In genomic region chr17:63683345-63683744, GRCm38 (mm10) we compare ENCODE assay signal across 13 mouse cellular contexts.
DNase-seq lines count a peak whose midpoint lies in the region; ATAC-seq and TF ChIP-seq lines count a peak whose summit lies in the region.
"Had no signal": no experiment of that assay in that cellular context is flagged by ENCODE, and none has a peak within 500 bp of the region (broad histone marks: within the 10 kb centered on the region; RNA-seq: fewer than 3 reads in every experiment).

No protein-coding gene starts in this region.

- peak; percentile 34 for TF ChIP-seq CTCF in intestine, postnatal 0 days (IDR thresholded peaks at IDR 0.05; ENCODE audit: low read depth)
- TF ChIP-seq CTCF in CH12.LX (conservative IDR thresholded peaks at IDR 0.05 in 1 of 2, IDR thresholded peaks at IDR 0.05 in 1 of 2; ENCODE audit: low read depth in 2 of 2, low read length in 2 of 2) = peak in 1 of 2 experiments; percentile 61; a peak in 2 of 4 replicates

- ATAC-seq in intestine, postnatal 0 days = no peak
- no peak for ATAC-seq in intestine, embryonic 16.5 days

- no peaks in the 10 kb centered on the region for H3K9me3 ChIP-seq in intestine, postnatal 0 days (ENCODE audit: control insufficient read depth)
- no peaks in the 10 kb centered on the region for H3K9me3 ChIP-seq in intestine, embryonic 16.5 days (ENCODE audit: control insufficient read depth, low read length)
- H3K9me3 ChIP-seq in CH12.LX (replicated peaks; ENCODE audit: low read length) = no peaks in the 10 kb centered on the region
- H3K9me3 ChIP-seq: limb, embryonic 15.5 days; neural tube, embryonic 15.5 days had no signal

- no peak for TF ChIP-seq POLR2A in CH12.LX (IDR thresholded peaks at IDR 0.05; ENCODE audit: low read depth, low read length)

- no peaks in the 10 kb centered on the region for H3K27me3 ChIP-seq in intestine, postnatal 0 days (replicated peaks; ENCODE audit: control insufficient read depth, insufficient read depth, low read length)
- no peaks in the 10 kb centered on the region for H3K27me3 ChIP-seq in intestine, embryonic 16.5 days (replicated peaks; ENCODE audit: control insufficient read depth, insufficient read depth, low read length)
- no peaks in the 10 kb centered on the region for H3K27me3 ChIP-seq in CH12.LX (replicated peaks)
- H3K27me3 ChIP-seq: limb, embryonic 15.5 days; neural tube, embryonic 15.5 days had no signal

- no peak overlapping the region for H3K27ac ChIP-seq in intestine, postnatal 0 days (ENCODE audit: low read depth, low read length)
- H3K27ac ChIP-seq in intestine, embryonic 16.5 days (ENCODE audit: low read length) = no peak overlapping the region
- no peak overlapping the region for H3K27ac ChIP-seq in CH12.LX (ENCODE audit: insufficient read depth, low read depth)
- H3K27ac ChIP-seq: limb, embryonic 15.5 days; neural tube, embryonic 15.5 days had no signal

- H3K36me3 ChIP-seq in intestine, postnatal 0 days (ENCODE audit: control insufficient read depth, insufficient read depth) = no peaks in the 10 kb centered on the region
- no peaks in the 10 kb centered on the region for H3K36me3 ChIP-seq in intestine, embryonic 16.5 days (ENCODE audit: control insufficient read depth, insufficient read depth, low read length)
- H3K36me3 ChIP-seq in CH12.LX (replicated peaks in 1 of 2; ENCODE audit: control insufficient read depth in 1 of 2, insufficient read depth in 1 of 2, low read length in 1 of 2) = peaks cover 3 to 4% of the 10 kb centered on the region in 2 experiments
- H3K36me3 ChIP-seq: limb, embryonic 15.5 days; neural tube, embryonic 15.5 days had no signal

- peak; percentile 28 to 31 for DNase-seq in adrenal gland, postnatal 36 days
- DNase-seq in adrenal gland, adult 18-20 months (ENCODE audit: low spot score in 2 of 2) = no peak
- no peak for DNase-seq in CH12.LX (ENCODE audit: extremely low read depth)
- DNase-seq in cerebellum, adult 9-11 months = peak; percentile 16
- DNase-seq in lung, postnatal 4 days = no peak
- DNase-seq in heart, postnatal 25 days (ENCODE audit: low spot score) = no peak
- DNase-seq: heart, postnatal 14 days; kidney, postnatal 36 days; right cerebral cortex, postnatal 14 days had no signal

- dilution Hi-C loops in CH12.LX (cut with MboI; ENCODE audit: extremely low pct_ligation_motif_present, extremely low pct_unique_long_range_greater_than_20kb, low sequenced_read_pairs) = no loop called here

- no peak overlapping the region for H3K4me2 ChIP-seq in intestine, postnatal 0 days (replicated peaks; ENCODE audit: low read depth)
- no peak overlapping the region for H3K4me2 ChIP-seq in intestine, embryonic 16.5 days (ENCODE audit: low read depth, low read length)
- no peak overlapping the region for H3K4me2 ChIP-seq in CH12.LX (ENCODE audit: insufficient read depth, low read depth, poor library complexity, severe bottlenecking)
- H3K4me2 ChIP-seq: limb, embryonic 15.5 days; neural tube, embryonic 15.5 days had no signal

- intact Hi-C loops in heart, postnatal 25 days (cut with DNase I) = no loop called here

- in situ Hi-C loops in CH12.LX (cut with MboI; ENCODE audit: low pct_ligation_motif_present, low pct_unique_long_range_greater_than_20kb, low sequenced_read_pairs) = no loop called here

- no peak overlapping the region for H3K4me3 ChIP-seq in intestine, postnatal 0 days (ENCODE audit: low read depth, low read length)
- H3K4me3 ChIP-seq in intestine, embryonic 16.5 days (ENCODE audit: low read length) = no peak overlapping the region
- H3K4me3 ChIP-seq in CH12.LX (replicated peaks in 1 of 3; ENCODE audit: low read depth in 2 of 3, low read length in 2 of 3, poor library complexity in 1 of 3) = no peak overlapping the region
- H3K4me3 ChIP-seq: limb, embryonic 15.5 days; neural tube, embryonic 15.5 days had no signal

- WGBS in intestine, postnatal 0 days = 64% methylated on average over 9 of the region's 9 CpGs
- 70% methylated on average over 9 of the region's 9 CpGs for WGBS in intestine, embryonic 16.5 days

- no peaks in the 10 kb centered on the region for H3K79me2 ChIP-seq in CH12.LX (replicated peaks; ENCODE audit: control insufficient read depth, extremely low read depth, insufficient read depth, poor library complexity, severe bottlenecking)

- H3K4me1 ChIP-seq in intestine, postnatal 0 days (replicated peaks; ENCODE audit: control insufficient read depth, insufficient read depth, low read length) = no peaks in the 10 kb centered on the region
- H3K4me1 ChIP-seq in intestine, embryonic 16.5 days (ENCODE audit: control insufficient read depth, insufficient read depth, low read length) = no peaks in the 10 kb centered on the region
- H3K4me1 ChIP-seq in CH12.LX (ENCODE audit: control insufficient read depth in 1 of 2, insufficient read depth in 2 of 2) = peaks cover 12 to 33% of the 10 kb centered on the region in 2 experiments

- peak; percentile 51 for TF ChIP-seq RAD21 in CH12.LX (IDR thresholded peaks at IDR 0.05; ENCODE audit: low read depth, low read length)

- no peak for TF ChIP-seq EP300 in CH12.LX (IDR thresholded peaks at IDR 0.05; ENCODE audit: low read length)

- no peak overlapping the region for H3K9ac ChIP-seq in intestine, postnatal 0 days (ENCODE audit: low read depth, low read length)
- H3K9ac ChIP-seq in intestine, embryonic 16.5 days (ENCODE audit: low read depth, low read length) = no peak overlapping the region
- H3K9ac ChIP-seq in CH12.LX (ENCODE audit: insufficient read depth, low read depth) = no peak overlapping the region
- H3K9ac ChIP-seq: limb, embryonic 15.5 days; neural tube, embryonic 15.5 days had no signal

TF ChIP-seq in CH12.LX, 34 proteins besides CTCF, POLR2A, EP300 and RAD21:
- no peak for TF ChIP-seq SIN3A (IDR thresholded peaks at IDR 0.05; ENCODE audit: low read length)
- TF ChIP-seq SMC3 (IDR thresholded peaks at IDR 0.05; ENCODE audit: low read depth, low read length) = peak; percentile 22

Comparison
In these comparisons a context has a peak if more than half of its experiments do, and no peak if none do; other contexts are left out.
1. DNase-seq: peak in adrenal gland, postnatal 36 days (2 of 2) and cerebellum, adult 9-11 months (single experiment); none in adrenal gland, adult 18-20 months (0 of 2), CH12.LX (single experiment), lung, postnatal 4 days (0 of 2) and heart, postnatal 25 days (single experiment).